Mouse (Mus musculus): ENCODE results near the gene Ell2.

DNA sequence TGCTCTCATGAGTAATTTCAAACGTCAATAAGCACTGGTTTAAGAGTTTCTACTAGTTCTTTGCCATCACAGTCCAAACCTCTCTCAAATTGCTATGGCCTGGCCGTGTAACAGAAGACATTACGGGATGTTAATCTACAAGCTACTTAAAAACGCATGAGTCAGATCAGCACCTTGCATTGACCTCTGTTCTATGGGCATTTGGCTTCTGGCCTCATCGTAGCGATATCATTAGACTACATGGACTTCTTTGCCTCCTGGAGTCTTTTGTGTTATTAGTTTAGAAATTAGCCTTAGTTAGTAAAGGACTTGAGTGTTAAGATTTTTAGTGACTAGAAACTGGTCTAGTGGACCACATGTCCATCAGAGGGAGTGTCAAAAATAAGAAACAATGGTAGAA lies 7.8 kb downstream of the Ell2 start:
- TF ChIP-seq CTCF (IDR thresholded peaks at IDR 0.05; ENCODE audit: insufficient read depth, low read length) (no peak), POLR2A (IDR thresholded peaks at IDR 0.05; ENCODE audit: borderline replicate concordance, extremely low read depth, low read depth, low read length) (no peak)

Measured in lung, adult 2 months (tissue).